Mouse (Mus musculus): ENCODE measurements around the gene 4930412O13Rik. TPM values are rescaled to one million over a fixed set of nuclear protein-coding genes. Genes with fewer than 3 reads are reported as not detected.
A peak's percentile ranks its signal among the peaks of the same experiment; 100 is the strongest.

4930412O13Rik gene
- polyA plus RNA-seq, 1 experiment from 2014 or later: 0.29 TPM

DNA sequence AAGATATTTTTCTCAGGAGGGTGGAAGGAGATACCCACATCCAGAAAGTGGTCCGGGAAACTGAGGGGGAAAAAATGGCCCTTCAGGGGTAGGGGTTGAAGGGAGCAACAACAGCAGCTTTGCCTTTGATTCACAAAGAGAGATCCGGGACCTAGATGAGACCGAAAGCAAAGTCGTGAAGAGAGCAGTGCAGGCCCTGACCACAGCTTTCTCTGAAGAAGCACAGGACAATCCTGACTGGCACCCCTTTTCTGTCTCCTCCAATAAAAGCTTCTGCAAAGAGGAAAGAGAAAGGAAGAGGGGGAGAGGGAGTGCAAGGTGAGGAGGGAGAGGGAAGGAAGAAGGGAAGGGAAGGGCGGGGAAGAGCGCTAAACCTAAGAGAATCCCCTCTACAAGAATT is 9.3 kb upstream of the 4930412O13Rik start:
- 32% methylated on average over 6 of the region's 6 CpGs for WGBS
- DNase-seq (ENCODE audit: low spot score) (no peak), ATAC-seq (ENCODE audit: low read depth) (no peak)
- Histone ChIP-seq H3K36me3 (ENCODE audit: control insufficient read depth, insufficient read depth, low read length) (no peaks in the 10 kb centered on the region; the same call in 1 of the 2 replicates), H3K4me1 (ENCODE audit: control insufficient read depth, insufficient read depth, low read length) (0 out of 2 replicates have a peak, but pooled peaks cover under 1% of the 10 kb centered on the region), H3K4me3 (ENCODE audit: low read depth, low read length) (0 out of 2 replicates have a peak overlapping the region, but pooled peaks have one; percentile 48), H3K27me3 (replicated peaks; ENCODE audit: control insufficient read depth, insufficient read depth, low read length) (peaks cover 46% of the 10 kb centered on the region), H3K9ac (ENCODE audit: low read depth, low read length) (0 out of 2 replicates have a peak overlapping the region, but pooled peaks have one; percentile 45), H3K4me2 (ENCODE audit: low read depth, low read length) (peak overlapping the region; percentile 44; the same call in 1 of the 2 replicates), H3K9me3 (ENCODE audit: control insufficient read depth, low read length) (no peaks in the 10 kb centered on the region), H3K27ac (replicated peaks; ENCODE audit: low read depth, low read length) (no peak overlapping the region)

DNA sequence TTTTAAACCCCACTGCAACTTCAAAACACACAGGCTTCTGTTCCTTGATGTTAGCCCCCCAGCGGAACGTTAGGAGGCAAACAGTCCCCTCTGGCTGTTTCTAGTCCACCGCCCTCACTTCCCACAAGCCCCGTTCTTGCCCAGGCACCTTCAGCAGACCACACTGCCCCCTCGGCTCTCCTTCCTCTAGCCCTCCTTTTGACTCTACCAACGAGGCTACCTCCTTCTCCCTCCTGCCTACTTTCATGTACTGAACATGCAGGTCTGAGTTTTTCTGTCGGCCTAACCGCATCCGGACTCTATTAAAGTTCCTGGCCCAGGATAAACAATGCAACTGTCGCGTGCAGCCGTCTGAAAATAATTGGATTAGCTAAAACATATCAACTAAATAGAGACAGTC is 8.4 kb upstream of the 4930412O13Rik start:
- ATAC-seq (ENCODE audit: low read depth) (no peak), DNase-seq (ENCODE audit: low spot score) (no peak)

DNA sequence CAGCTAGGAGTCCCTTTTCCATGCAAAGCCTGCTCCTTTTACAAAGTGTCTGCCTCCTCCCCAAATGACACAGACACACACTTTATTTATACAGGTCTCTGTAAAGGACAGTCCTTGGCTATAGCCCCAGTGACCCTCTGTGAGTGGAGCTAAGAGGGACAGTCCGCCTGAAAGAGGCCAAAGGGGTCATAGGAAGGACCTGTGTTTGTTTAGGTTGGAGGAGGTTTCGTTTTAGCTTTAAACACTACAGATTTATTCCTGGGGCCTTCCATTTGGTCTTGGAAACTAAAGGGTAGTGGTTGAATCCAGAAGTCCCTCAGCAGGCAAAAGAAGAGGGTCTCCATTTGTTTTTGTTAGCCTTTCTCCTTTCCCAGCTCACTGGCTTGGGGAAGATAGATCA is 7.3 kb upstream of the 4930412O13Rik start:
- Histone ChIP-seq H3K4me1 (ENCODE audit: control insufficient read depth, insufficient read depth, low read length) (0 out of 2 replicates have a peak, but pooled peaks cover 7% of the 10 kb centered on the region), H3K36me3 (ENCODE audit: control insufficient read depth, insufficient read depth, low read length) (no peaks in the 10 kb centered on the region), H3K27ac (replicated peaks; ENCODE audit: low read depth, low read length) (no peak overlapping the region), H3K4me2 (ENCODE audit: low read depth, low read length) (peak overlapping the region; percentile 77), H3K4me3 (ENCODE audit: low read depth, low read length) (peak overlapping the region; percentile 48), H3K9ac (ENCODE audit: low read depth, low read length) (peak overlapping the region; percentile 45), H3K27me3 (replicated peaks; ENCODE audit: control insufficient read depth, insufficient read depth, low read length) (peaks cover 56% of the 10 kb centered on the region), H3K9me3 (ENCODE audit: control insufficient read depth, low read length) (no peaks in the 10 kb centered on the region)
- no peak for ATAC-seq (ENCODE audit: low read depth)
- DNase-seq (ENCODE audit: low spot score): no peak
- 34% methylated on average over 2 of the region's 2 CpGs for WGBS

More for the DNA sequence above, 8.4 kb upstream of the 4930412O13Rik start:
- Histone ChIP-seq H3K36me3 (ENCODE audit: control insufficient read depth, insufficient read depth, low read length) (no peaks in the 10 kb centered on the region; the same call in 1 of the 2 replicates), H3K9me3 (ENCODE audit: control insufficient read depth, low read length) (no peaks in the 10 kb centered on the region), H3K9ac (ENCODE audit: low read depth, low read length) (peak overlapping the region; percentile 45; the same call in 1 of the 2 replicates), H3K27ac (replicated peaks; ENCODE audit: low read depth, low read length) (no peak overlapping the region), H3K4me1 (ENCODE audit: control insufficient read depth, insufficient read depth, low read length) (0 out of 2 replicates have a peak, but pooled peaks cover 7% of the 10 kb centered on the region), H3K4me3 (ENCODE audit: low read depth, low read length) (peak overlapping the region; percentile 48), H3K27me3 (replicated peaks; ENCODE audit: control insufficient read depth, insufficient read depth, low read length) (peaks cover 54% of the 10 kb centered on the region), H3K4me2 (ENCODE audit: low read depth, low read length) (peak overlapping the region; percentile 44)
- WGBS: 10% methylated on average over 12 of the region's 12 CpGs

DNA sequence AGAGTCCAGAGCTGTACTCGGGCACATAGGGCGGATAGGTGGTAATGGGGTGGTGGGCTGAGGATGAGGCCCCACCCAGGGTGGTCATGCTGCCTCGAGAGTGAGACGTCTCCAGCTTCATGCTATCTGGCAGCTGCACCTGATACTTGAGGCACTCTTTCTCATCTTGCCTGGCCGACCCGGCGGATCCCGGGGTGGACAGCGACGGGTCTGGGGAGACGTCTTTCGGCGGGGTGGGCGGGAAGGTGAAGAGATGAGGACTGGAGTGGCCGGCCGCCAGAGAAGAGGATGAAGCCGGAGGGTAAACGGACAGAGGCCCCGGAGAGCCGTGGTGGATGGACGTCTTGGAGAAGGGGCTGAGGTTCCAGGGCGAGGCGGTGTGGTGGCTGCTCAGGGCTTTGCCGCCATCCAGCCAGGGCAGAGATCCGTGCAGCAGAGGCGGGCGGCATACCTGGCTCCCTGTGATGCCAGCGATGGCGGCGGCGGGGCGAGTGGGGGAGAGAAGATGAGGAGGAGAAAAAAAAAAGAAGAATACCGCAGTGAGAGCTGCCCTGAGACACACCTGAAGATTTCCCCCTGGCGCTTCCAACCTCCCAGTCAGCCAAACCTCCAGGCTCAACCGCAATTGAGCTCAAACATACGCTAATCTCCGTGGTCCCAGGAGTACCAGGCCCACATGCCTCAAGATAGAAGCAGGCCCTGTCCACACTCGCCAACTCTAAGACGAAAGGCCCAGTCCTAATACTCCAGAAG is 6.4 kb upstream of the 4930412O13Rik start:
- whole genome bisulfite sequencing: 14% methylated on average over 38 of the region's 39 CpGs
- DNase-seq (ENCODE audit: low spot score) (no peak), ATAC-seq (ENCODE audit: low read depth) (no peak)
- Histone ChIP-seq H3K4me3 (ENCODE audit: low read depth, low read length) (peak overlapping the region; percentile 48), H3K9ac (ENCODE audit: low read depth, low read length) (peak overlapping the region; percentile 45), H3K36me3 (ENCODE audit: control insufficient read depth, insufficient read depth, low read length) (no peaks in the 10 kb centered on the region), H3K27ac (replicated peaks; ENCODE audit: low read depth, low read length) (no peak overlapping the region), H3K27me3 (replicated peaks; ENCODE audit: control insufficient read depth, insufficient read depth, low read length) (peaks cover 64% of the 10 kb centered on the region), H3K9me3 (ENCODE audit: control insufficient read depth, low read length) (no peaks in the 10 kb centered on the region), H3K4me1 (ENCODE audit: control insufficient read depth, insufficient read depth, low read length) (0 out of 2 replicates have a peak, but pooled peaks cover 7% of the 10 kb centered on the region), H3K4me2 (ENCODE audit: low read depth, low read length) (peak overlapping the region; percentile 77)

DNA sequence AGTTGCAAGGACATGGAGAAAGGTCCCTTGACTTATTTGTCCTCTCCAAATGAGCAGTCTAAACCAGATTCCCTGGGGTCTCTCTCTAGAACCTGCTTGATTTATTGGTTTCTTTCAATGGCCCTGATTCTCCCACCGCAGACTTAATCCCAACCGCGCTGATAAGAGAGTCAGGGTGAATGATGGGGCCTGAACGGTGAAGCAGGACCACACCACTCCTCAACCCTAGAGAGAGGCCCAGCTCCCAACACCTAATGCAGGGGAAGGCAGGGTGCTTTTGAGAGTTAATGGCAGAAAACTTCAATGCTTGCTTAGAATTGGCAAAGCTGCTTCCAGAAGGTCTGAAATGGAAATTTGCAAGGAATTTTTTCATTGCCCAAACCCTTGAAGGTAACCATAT is 5.8 kb upstream of the 4930412O13Rik start:
- Histone ChIP-seq H3K36me3 (ENCODE audit: control insufficient read depth, insufficient read depth, low read length) (no peaks in the 10 kb centered on the region), H3K4me2 (ENCODE audit: low read depth, low read length) (peak overlapping the region; percentile 77), H3K9ac (ENCODE audit: low read depth, low read length) (peak overlapping the region; percentile 45; the same call in 1 of the 2 replicates), H3K4me1 (ENCODE audit: control insufficient read depth, insufficient read depth, low read length) (0 out of 2 replicates have a peak, but pooled peaks cover 7% of the 10 kb centered on the region), H3K9me3 (ENCODE audit: control insufficient read depth, low read length) (no peaks in the 10 kb centered on the region), H3K27me3 (replicated peaks; ENCODE audit: control insufficient read depth, insufficient read depth, low read length) (peaks cover 69% of the 10 kb centered on the region), H3K4me3 (ENCODE audit: low read depth, low read length) (peak overlapping the region; percentile 48), H3K27ac (replicated peaks; ENCODE audit: low read depth, low read length) (no peak overlapping the region)
- 13% methylated on average over 4 of the region's 4 CpGs for WGBS
- ATAC-seq (ENCODE audit: low read depth): no peak
- no peak for DNase-seq (ENCODE audit: low spot score)

DNA sequence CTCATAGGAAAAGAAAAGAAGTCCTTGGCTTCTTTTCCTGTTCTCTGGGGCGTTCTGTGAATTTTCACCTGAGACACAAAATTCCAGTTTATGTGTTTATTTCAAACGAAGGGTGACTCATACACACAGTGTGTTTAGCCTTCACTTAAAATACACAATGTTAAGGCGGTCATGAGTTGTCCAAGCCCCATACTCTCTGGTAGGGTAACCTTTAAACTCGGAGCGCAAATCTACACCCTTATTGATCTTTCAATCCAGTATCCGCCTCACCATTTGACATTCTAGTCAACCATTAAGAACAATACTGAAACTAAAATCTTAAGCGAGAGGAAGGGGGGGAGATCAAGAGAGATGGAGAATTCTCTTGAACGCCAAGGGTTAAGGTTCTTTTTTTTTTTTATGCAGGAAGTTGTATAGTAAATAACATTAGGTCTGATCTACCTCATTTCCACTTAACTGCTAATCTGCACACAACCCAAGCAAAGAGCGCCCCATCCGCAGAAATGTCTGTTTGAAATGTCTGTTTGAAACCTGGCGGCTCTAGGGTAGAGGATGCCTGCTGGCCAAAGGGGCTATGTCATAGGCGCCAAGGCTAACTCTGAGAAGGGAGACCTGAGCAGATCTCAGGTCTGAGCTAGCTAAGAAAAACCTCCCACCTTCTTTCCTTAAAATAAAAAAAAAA is 5.2 kb upstream of the 4930412O13Rik start:
- Histone ChIP-seq H3K4me3 (ENCODE audit: low read depth, low read length) (peak overlapping the region; percentile 48), H3K36me3 (ENCODE audit: control insufficient read depth, insufficient read depth, low read length) (no peaks in the 10 kb centered on the region), H3K4me1 (ENCODE audit: control insufficient read depth, insufficient read depth, low read length) (0 out of 2 replicates have a peak, but pooled peaks cover 10% of the 10 kb centered on the region), H3K27ac (replicated peaks; ENCODE audit: low read depth, low read length) (no peak overlapping the region), H3K27me3 (replicated peaks; ENCODE audit: control insufficient read depth, insufficient read depth, low read length) (peaks cover 75% of the 10 kb centered on the region), H3K4me2 (ENCODE audit: low read depth, low read length) (peak overlapping the region; percentile 77), H3K9ac (ENCODE audit: low read depth, low read length) (peak overlapping the region; percentile 67; the same call in 1 of the 2 replicates), H3K9me3 (ENCODE audit: control insufficient read depth, low read length) (no peaks in the 10 kb centered on the region)
- 24% methylated on average over 12 of the region's 12 CpGs for WGBS
- no peak for ATAC-seq (ENCODE audit: low read depth)
- no peak for DNase-seq (ENCODE audit: low spot score)

DNA sequence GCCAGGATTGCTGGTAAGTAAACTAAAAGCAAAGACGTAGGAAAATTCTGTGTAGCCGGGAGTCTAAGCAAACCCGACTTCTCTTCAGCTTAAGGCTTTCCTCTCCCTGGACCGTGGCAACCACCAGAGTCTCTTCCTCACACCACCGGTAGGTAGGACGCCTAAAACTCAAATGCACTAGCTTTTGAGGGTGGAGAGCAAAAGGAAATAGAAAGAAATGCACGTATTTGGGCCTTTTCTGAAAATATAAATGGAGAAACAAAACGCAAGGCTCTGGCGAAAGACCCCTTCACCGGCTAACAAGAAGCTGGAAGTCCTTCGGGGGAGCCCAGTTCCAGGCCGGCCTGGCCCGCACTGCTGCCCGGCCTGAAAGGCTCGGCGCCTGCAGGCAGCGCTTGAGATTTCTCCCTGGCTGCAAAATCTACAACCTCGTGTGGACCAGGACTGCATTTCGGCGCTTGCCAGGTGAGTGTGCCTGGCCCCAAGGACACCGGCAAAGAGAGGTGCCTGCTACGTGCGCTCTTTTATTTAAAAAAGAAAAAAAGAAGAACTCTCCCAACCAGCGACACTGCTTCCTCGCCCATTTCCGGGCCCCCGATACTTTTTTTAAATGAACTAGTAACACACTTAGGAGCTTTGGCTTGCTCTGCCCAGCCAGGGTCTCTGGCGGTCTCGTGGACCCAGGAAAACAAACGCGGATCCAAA is 4.3 kb upstream of the 4930412O13Rik start:
- Histone ChIP-seq H3K36me3 (ENCODE audit: control insufficient read depth, insufficient read depth, low read length) (no peaks in the 10 kb centered on the region), H3K4me2 (ENCODE audit: low read depth, low read length) (peak overlapping the region; percentile 77), H3K27ac (replicated peaks; ENCODE audit: low read depth, low read length) (peak overlapping the region; percentile 65), H3K4me1 (ENCODE audit: control insufficient read depth, insufficient read depth, low read length) (peaks cover 16% of the 10 kb centered on the region; the same call in 1 of the 2 replicates), H3K27me3 (replicated peaks; ENCODE audit: control insufficient read depth, insufficient read depth, low read length) (peaks cover 82% of the 10 kb centered on the region), H3K4me3 (ENCODE audit: low read depth, low read length) (peak overlapping the region; percentile 48), H3K9ac (ENCODE audit: low read depth, low read length) (peak overlapping the region; percentile 67), H3K9me3 (ENCODE audit: control insufficient read depth, low read length) (no peaks in the 10 kb centered on the region)
- no peak for ATAC-seq (ENCODE audit: low read depth)
- 4% methylated on average over 31 of the region's 31 CpGs for WGBS
- DNase-seq (ENCODE audit: low spot score): no peak

DNA sequence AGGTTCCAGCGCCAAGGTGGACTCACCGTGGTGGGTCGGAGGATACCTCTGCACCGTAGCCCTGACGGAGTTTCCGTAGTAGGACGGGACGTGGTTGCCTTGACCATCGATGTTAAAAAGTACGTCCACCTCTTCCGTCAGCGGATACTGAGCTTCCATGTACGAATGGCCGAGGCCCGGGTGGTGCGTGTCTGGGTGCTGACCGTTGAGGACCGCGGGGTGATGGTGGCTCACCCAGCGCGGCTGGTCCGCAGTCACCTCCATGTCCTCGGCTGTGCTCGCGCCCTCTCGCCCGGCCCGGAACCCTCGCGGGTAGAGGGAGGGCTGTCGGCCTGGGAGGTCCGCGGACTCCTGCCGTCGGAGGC is 3.7 kb upstream of the 4930412O13Rik start:
- peaks cover 19% of the 10 kb centered on the region; the same call in 1 of the 2 replicates for H3K4me1 ChIP-seq (ENCODE audit: control insufficient read depth, insufficient read depth, low read length)
- WGBS: 1% methylated on average over 32 of the region's 35 CpGs
- H3K9ac ChIP-seq (ENCODE audit: low read depth, low read length): peak overlapping the region; percentile 67
- peak overlapping the region; percentile 48 for H3K4me3 ChIP-seq (ENCODE audit: low read depth, low read length)
- no peaks in the 10 kb centered on the region for H3K9me3 ChIP-seq (ENCODE audit: control insufficient read depth, low read length)
- DNase-seq (ENCODE audit: low spot score) (no peak), ATAC-seq (ENCODE audit: low read depth) (no peak)
- peak overlapping the region; percentile 65 for H3K27ac ChIP-seq (replicated peaks; ENCODE audit: low read depth, low read length)
- no peaks in the 10 kb centered on the region for H3K36me3 ChIP-seq (ENCODE audit: control insufficient read depth, insufficient read depth, low read length)
- H3K27me3 ChIP-seq (replicated peaks; ENCODE audit: control insufficient read depth, insufficient read depth, low read length): peaks cover 87% of the 10 kb centered on the region
- H3K4me2 ChIP-seq (ENCODE audit: low read depth, low read length): peak overlapping the region; percentile 77

Data from embryonic facial prominence, embryonic 14.5 days (tissue).